In genomic region chr5:123375793-123376452, GRCm38 (mm10) we compare ENCODE assay signal across 10 mouse cellular contexts. TPM values are rescaled to one million over a fixed set of nuclear protein-coding genes. Genes with fewer than 3 reads are reported as not detected.
DNase-seq lines count a peak whose midpoint lies in the region; ATAC-seq and TF ChIP-seq lines count a peak whose summit lies in the region.
"Had no signal": no experiment of that assay in that cellular context is flagged by ENCODE, and none has a peak within 500 bp of the region (broad histone marks: within the 10 kb centered on the region; RNA-seq: fewer than 3 reads in every experiment).

No protein-coding gene starts in this region.

- peaks cover 24% of the 10 kb centered on the region for H3K4me1 ChIP-seq in heart, embryonic 15.5 days (replicated peaks)
- peaks cover 7 to 32% of the 10 kb centered on the region in 2 experiments for H3K4me1 ChIP-seq in ES-E14 (ENCODE audit: control insufficient read depth in 2 of 2, insufficient read depth in 2 of 2, low read length in 2 of 2, poor library complexity in 1 of 2)
- peaks cover 5% of the 10 kb centered on the region; the same call in 1 of the 2 replicates for H3K4me1 ChIP-seq in intestine, embryonic 15.5 days (replicated peaks)

- in situ Hi-C loops in ES-E14 (cut with MboI; ENCODE audit: low sequenced_read_pairs in 2 of 2, unreplicated experiment in 2 of 2): no loop called here

- H3K4me2 ChIP-seq in heart, embryonic 15.5 days: peak overlapping the region; percentile 27; the same call in 1 of the 2 replicates
- 0 out of 2 replicates have a peak overlapping the region, but pooled peaks have one; percentile 9 for H3K4me2 ChIP-seq in intestine, embryonic 15.5 days (replicated peaks)

- H3K9ac ChIP-seq in heart, embryonic 15.5 days: no peak overlapping the region
- peak overlapping the region; percentile 7; the same call in 1 of the 2 replicates for H3K9ac ChIP-seq in ES-E14 (ENCODE audit: insufficient read depth, low read depth, low read length, poor library complexity, severe bottlenecking)
- no peak overlapping the region for H3K9ac ChIP-seq in intestine, embryonic 15.5 days

- intact Hi-C loops in heart, postnatal 36 days (cut with DNase I): no loop called here

- 84% methylated on average over 6 of the region's 6 CpGs for WGBS in heart, embryonic 15.5 days
- 84% methylated on average over 6 of the region's 6 CpGs for WGBS in intestine, embryonic 15.5 days

- no peaks in the 10 kb centered on the region for H3K27me3 ChIP-seq in heart, embryonic 15.5 days
- H3K27me3 ChIP-seq in intestine, embryonic 15.5 days (replicated peaks): no peaks in the 10 kb centered on the region

- TF ChIP-seq CTCF in layer of hippocampus, adult 2 months (conservative IDR thresholded peaks at IDR 0.05): no peak

- H3K27ac ChIP-seq in heart, embryonic 15.5 days: peak overlapping the region; percentile 31; the same call in 1 of the 2 replicates
- peak overlapping the region; percentile 39; the same call in 1 of the 2 replicates for H3K27ac ChIP-seq in layer of hippocampus, adult 2 months
- peak overlapping the region; percentile 97 for H3K27ac ChIP-seq in ES-E14 (ENCODE audit: insufficient read depth, low read depth, low read length, poor library complexity, severe bottlenecking)
- peak overlapping the region; percentile 17; the same call in 1 of the 2 replicates for H3K27ac ChIP-seq in intestine, embryonic 15.5 days
- H3K27ac ChIP-seq: gastrocnemius, adult 2 months had no signal

- H3K36me3 ChIP-seq in heart, embryonic 15.5 days: peaks cover 33% of the 10 kb centered on the region
- peaks cover 12% of the 10 kb centered on the region for H3K36me3 ChIP-seq in ES-E14 (ENCODE audit: control insufficient read depth, insufficient read depth, low read length, poor library complexity, severe bottlenecking)
- H3K36me3 ChIP-seq in intestine, embryonic 15.5 days: peaks cover 23% of the 10 kb centered on the region

- ATAC-seq in heart, embryonic 15.5 days (replicated peaks; ENCODE audit: insufficient number of reproducible peaks, insufficient read depth, low FRiP score, low read depth): no peak
- no peak for ATAC-seq in intestine, embryonic 15.5 days
- ATAC-seq in megakaryocyte, adult 5-6 weeks (ENCODE audit: poor library complexity, severe bottlenecking): no peak
- ATAC-seq: inflammation-experienced regulatory T-cells, adult 6 months had no signal

- DNase-seq in heart, postnatal 36 days: no peak
- DNase-seq in layer of hippocampus, adult 2 months (ENCODE audit: low spot score in 2 of 2): no peak
- DNase-seq in layer of hippocampus, postnatal 36 days: no peak
- peak; percentile 65 for DNase-seq in ES-E14 (ENCODE audit: low read depth, low spot score)
- DNase-seq: thymus, adult 18-20 months had no signal

- H3K4me3 ChIP-seq in heart, embryonic 15.5 days: no peak overlapping the region
- H3K4me3 ChIP-seq in layer of hippocampus, adult 2 months: no peak overlapping the region
- H3K4me3 ChIP-seq in ES-E14 (ENCODE audit: insufficient read depth in 1 of 2, low read depth in 1 of 2, low read length in 2 of 2, poor library complexity in 1 of 2, severe bottlenecking in 1 of 2): peak overlapping the region in 1 of 2 experiments; percentile 61; a peak in 1 of 4 replicates
- H3K4me3 ChIP-seq in intestine, embryonic 15.5 days (replicated peaks): no peak overlapping the region

- H3K9me3 ChIP-seq in heart, embryonic 15.5 days (replicated peaks): no peaks in the 10 kb centered on the region
- no peaks in the 10 kb centered on the region for H3K9me3 ChIP-seq in ES-E14 (ENCODE audit: control insufficient read depth, insufficient read depth, low read depth, low read length)
- no peaks in the 10 kb centered on the region for H3K9me3 ChIP-seq in intestine, embryonic 15.5 days

TF ChIP-seq in ES-E14, 5 proteins besides CTCF, POLR2A, EP300 and RAD21:
- TF ChIP-seq CHD2 (IDR thresholded peaks at IDR 0.05; ENCODE audit: low read depth, low read length) (peak; percentile 28), ZC3H11A (IDR thresholded peaks at IDR 0.05; ENCODE audit: borderline replicate concordance, low read depth, low read length) (no peak), MAFK (IDR thresholded peaks at IDR 0.05; ENCODE audit: insufficient read depth, low read depth, low read length) (no peak)

RNA-seq across cellular contexts. Expression of gene Mlxip, which starts 18.7 kb away (rescaled TPM):
- 9.1 and 14.4 TPM in 2 replicates for polyA plus RNA-seq in heart, embryonic 15.5 days (2015; fragmentation: Nextera tagmentation; extraction: Ambion mirVana)
- total RNA-seq in heart, postnatal 36 days (2021): 10 to 100 TPM; 30.4 to 31.8 TPM
- 10 to 100 TPM; 17.7 to 18.3 TPM for total RNA-seq in layer of hippocampus, adult 2 months (2021)
- total RNA-seq in layer of hippocampus, postnatal 36 days (2021): 10 to 100 TPM; 19.3 to 21.3 TPM
- total RNA-seq in ES-E14 (2012; rRNA removed): 8.0 and 8.2 TPM in 2 replicates
- 19.2 and 22.4 TPM in 2 replicates for polyA plus RNA-seq in intestine, embryonic 15.5 days (2015; fragmentation: Nextera tagmentation; extraction: Ambion mirVana)
- 37.0 and 40.0 TPM in 2 replicates for total RNA-seq in megakaryocyte, adult 5-6 weeks (2015)
- 11.7 and 15.9 TPM in 2 replicates for total RNA-seq in megakaryocyte, adult 5-6 weeks (2017)

RNA-seq across cellular contexts. Expression of gene Bcl7a, which starts 32.3 kb away (rescaled TPM):
- 12.4 and 15.4 TPM in 2 replicates for polyA plus RNA-seq in heart, embryonic 15.5 days (2015; fragmentation: Nextera tagmentation; extraction: Ambion mirVana)
- 10 to 100 TPM in 1 of 2 experiments, 1 to 10 TPM in 1; 7.1 to 12.3 TPM for total RNA-seq in heart, postnatal 36 days (2021)
- total RNA-seq in layer of hippocampus, adult 2 months (2021): 10 to 100 TPM; 67.4 to 70.2 TPM
- total RNA-seq in layer of hippocampus, postnatal 36 days (2021): 10 to 100 TPM; 61.7 to 66.0 TPM
- total RNA-seq in ES-E14 (2012; rRNA removed): 8.0 and 13.7 TPM in 2 replicates
- polyA plus RNA-seq in intestine, embryonic 15.5 days (2015; fragmentation: Nextera tagmentation; extraction: Ambion mirVana): 15.9 and 16.4 TPM in 2 replicates
- 3.8 and 4.0 TPM in 2 replicates for total RNA-seq in megakaryocyte, adult 5-6 weeks (2015)
- 3.8 and 4.7 TPM in 2 replicates for total RNA-seq in megakaryocyte, adult 5-6 weeks (2017)

Comparison
In these comparisons a context has a peak if more than half of its experiments do, and no peak if none do; other contexts are left out.
1. H3K27ac ChIP-seq: peak in every context shown above with its lines; median percentile 97 in ES-E14; 39 in layer of hippocampus, adult 2 months; 31 in heart, embryonic 15.5 days; 17 in intestine, embryonic 15.5 days.